Mouse (Mus musculus) liver, postnatal 0 days (tissue): ENCODE data around the gene Vcl.
A peak's percentile ranks its signal among the peaks of the same experiment; 100 is the strongest.

Experiments
- CTCF ChIP-seq: sonication (generic); IDR thresholded peaks from 2 replicates; pipeline ENCODE4 v1.5.1; 2016; ENCODE audit warnings: antibody characterized with exemption, low read depth
- EP300 ChIP-seq: IDR thresholded peaks from 2 replicates; pipeline ENCODE4 v1.6.1; 2016; ENCODE audit warnings: antibody characterized with exemption, low read depth, mild to moderate bottlenecking

DNA sequence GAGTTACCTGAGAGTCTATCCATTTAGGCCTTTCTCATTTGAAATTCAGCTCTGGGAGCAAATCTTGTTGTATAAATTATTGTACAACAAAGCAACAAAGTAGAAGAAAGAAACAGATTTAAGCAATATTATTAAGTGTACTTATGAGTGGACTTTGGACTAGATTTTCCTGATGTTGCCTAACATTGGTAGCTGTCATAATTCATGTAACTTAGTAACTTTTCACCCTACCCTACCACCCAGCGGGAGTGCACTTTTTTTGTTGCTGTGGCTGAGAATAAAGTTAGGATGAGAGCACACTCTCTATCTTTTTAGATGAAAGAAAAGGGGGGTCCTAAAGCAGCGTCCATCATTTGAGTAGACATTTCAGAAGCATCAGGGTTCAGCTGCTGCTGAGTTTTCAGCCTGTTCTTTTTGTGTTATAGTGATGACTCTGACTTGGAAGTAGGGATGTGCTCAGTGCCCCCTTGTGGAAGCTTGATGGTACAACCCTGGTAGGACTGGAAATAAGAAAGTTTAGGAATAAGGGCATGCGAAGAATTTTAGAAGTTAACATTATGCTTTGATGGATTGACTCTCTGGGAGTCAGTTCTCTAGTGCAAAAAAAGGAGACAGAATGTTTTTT is 64.0 kb downstream of the Vcl start:
- TF ChIP-seq EP300, result no peak
- peak; percentile 83 for TF ChIP-seq CTCF
